Comparison of ENCODE assay signal across 9 mouse cellular contexts in the genomic region with DNA sequence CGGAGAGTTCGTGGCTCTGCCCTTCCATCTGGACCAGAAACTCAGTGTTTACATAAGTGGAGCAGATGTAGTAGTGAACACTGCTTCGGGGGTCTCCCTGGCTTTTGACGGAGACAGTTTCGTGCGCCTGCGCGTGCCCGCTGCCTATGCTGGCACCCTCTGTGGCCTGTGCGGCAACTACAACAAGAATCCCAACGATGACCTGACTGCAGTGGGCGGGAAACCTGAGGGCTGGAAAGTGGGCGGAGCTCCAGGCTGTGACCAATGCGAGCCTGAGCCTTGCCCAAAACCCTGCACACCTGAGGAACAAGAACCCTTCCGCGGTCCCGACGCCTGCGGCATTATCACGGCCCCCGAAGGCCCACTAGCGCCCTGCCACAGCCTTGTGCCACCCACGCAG. TPM values are rescaled to one million over a fixed set of nuclear protein-coding genes. Genes with fewer than 3 reads are reported as not detected.
DNase-seq lines count a peak whose midpoint lies in the region; ATAC-seq lines count a peak whose summit lies in the region.
"Had no signal": no experiment of that assay in that cellular context is flagged by ENCODE, and none has a peak within 500 bp of the region (broad histone marks: within the 10 kb centered on the region; RNA-seq: fewer than 3 reads in every experiment).

No protein-coding gene starts in this region.

- no peak overlapping the region for H3K27ac ChIP-seq in forebrain, embryonic 11.5 days (ENCODE audit: low read depth, low read length)

- 7% methylated on average over 23 of the region's 23 CpGs for WGBS in forebrain, embryonic 11.5 days

- no peaks in the 10 kb centered on the region for H3K36me3 ChIP-seq in megakaryocyte, embryonic 14.5 days (replicated peaks; ENCODE audit: low read length)
- H3K36me3 ChIP-seq in forebrain, embryonic 11.5 days (ENCODE audit: control insufficient read depth, insufficient read depth, low read length) = no peaks in the 10 kb centered on the region

- peak overlapping the region; percentile 50 for H3K4me3 ChIP-seq in megakaryocyte, embryonic 14.5 days (replicated peaks)
- H3K4me3 ChIP-seq in forebrain, embryonic 11.5 days (ENCODE audit: low read depth, low read length) = no peak overlapping the region

- peak overlapping the region; percentile 31; the same call in 1 of the 2 replicates for H3K4me2 ChIP-seq in forebrain, embryonic 11.5 days (ENCODE audit: low read depth, low read length, severe bottlenecking)

- DNase-seq in forebrain, embryonic 11.5 days (ENCODE audit: low spot score) = peak; percentile 61
- DNase-seq in kidney, adult 8-10 months = peak; percentile 71 to 73
- peak; percentile 59 for DNase-seq in lung, postnatal 14 days
- DNase-seq in thymus, postnatal 25 days = no peak
- no peak for DNase-seq in right cerebral cortex, adult 18-20 months

- H3K4me1 ChIP-seq in megakaryocyte, embryonic 14.5 days = peaks cover 5% of the 10 kb centered on the region
- no peaks in the 10 kb centered on the region for H3K4me1 ChIP-seq in forebrain, embryonic 11.5 days (replicated peaks; ENCODE audit: control insufficient read depth, insufficient read depth, low read length)

- no peak for ATAC-seq in megakaryocyte, adult 5-6 weeks (ENCODE audit: poor library complexity, severe bottlenecking)
- ATAC-seq in forebrain, embryonic 11.5 days (replicated peaks; ENCODE audit: low FRiP score) = 0 out of 2 replicates have a peak, but pooled peaks have one; percentile 30
- no peak for ATAC-seq in monocyte, adult 5-6 weeks (replicated peaks; ENCODE audit: insufficient number of reproducible peaks, low FRiP score, low TSS enrichment, poor library complexity, severe bottlenecking)
- ATAC-seq: Patski had no signal

- H3K27me3 ChIP-seq in megakaryocyte, embryonic 14.5 days (replicated peaks) = peaks cover 23% of the 10 kb centered on the region
- no peaks in the 10 kb centered on the region for H3K27me3 ChIP-seq in forebrain, embryonic 11.5 days (ENCODE audit: control insufficient read depth, insufficient read depth, low read length)

- no peak overlapping the region for H3K9ac ChIP-seq in forebrain, embryonic 11.5 days (ENCODE audit: low read length)

- H3K9me3 ChIP-seq in megakaryocyte, embryonic 14.5 days = peaks cover 7% of the 10 kb centered on the region
- H3K9me3 ChIP-seq in forebrain, embryonic 11.5 days (ENCODE audit: control insufficient read depth, low read length) = no peaks in the 10 kb centered on the region

RNA-seq across cellular contexts. Expression of a gene that starts 24.6 kb away (rescaled TPM):
- not detected in 2 replicates for polyA plus RNA-seq in megakaryocyte, embryonic 14.5 days (2012; ENCODE audit: insufficient read depth, low replicate concordance)
- total RNA-seq in megakaryocyte, adult 5-6 weeks (2015) = not detected in 2 replicates
- 0.04 TPM in 1 of 2 replicates, not detected in the other for total RNA-seq in megakaryocyte, adult 5-6 weeks (2017)
- 0.11 and 0.12 TPM in 2 replicates for polyA plus RNA-seq in forebrain, embryonic 11.5 days (2014; fragmentation: Nextera tagmentation; extraction: Ambion mirVana)
- not detected in 3 replicates for total RNA-seq in monocyte, adult 5-6 weeks (2017)

RNA-seq across cellular contexts. Expression of a gene that starts 33.6 kb away (rescaled TPM):
- polyA plus RNA-seq in megakaryocyte, embryonic 14.5 days (2012; ENCODE audit: insufficient read depth, low replicate concordance) = 0.04 TPM in 1 of 2 replicates, not detected in the other
- total RNA-seq in megakaryocyte, adult 5-6 weeks (2015) = not detected in 2 replicates
- total RNA-seq in megakaryocyte, adult 5-6 weeks (2017) = not detected in 2 replicates
- 0.25 and 0.33 TPM in 2 replicates for polyA plus RNA-seq in forebrain, embryonic 11.5 days (2014; fragmentation: Nextera tagmentation; extraction: Ambion mirVana)
- total RNA-seq in monocyte, adult 5-6 weeks (2017) = not detected in 3 replicates

RNA-seq across cellular contexts. Expression of a gene that starts 54.8 kb away (rescaled TPM):
- 74.2 and 91.6 TPM in 2 replicates for polyA plus RNA-seq in megakaryocyte, embryonic 14.5 days (2012; ENCODE audit: insufficient read depth, low replicate concordance)
- total RNA-seq in megakaryocyte, adult 5-6 weeks (2015) = 103 and 114 TPM in 2 replicates
- total RNA-seq in megakaryocyte, adult 5-6 weeks (2017) = 107 and 110 TPM in 2 replicates
- 404 and 450 TPM in 2 replicates for polyA plus RNA-seq in forebrain, embryonic 11.5 days (2014; fragmentation: Nextera tagmentation; extraction: Ambion mirVana)
- total RNA-seq in monocyte, adult 5-6 weeks (2017) = 125 to 153 TPM (median 125 TPM) in 3 replicates

Comparison
In these comparisons a context has a peak if more than half of its experiments do, and no peak if none do; other contexts are left out.
1. DNase-seq: peak in forebrain, embryonic 11.5 days (single experiment), kidney, adult 8-10 months (2 of 2) and lung, postnatal 14 days (single experiment); none in thymus, postnatal 25 days (single experiment) and right cerebral cortex, adult 18-20 months (single experiment).